Mouse (Mus musculus) erythroblast, embryonic 14.5 days (primary cell): ENCODE measurements around the gene Fam222b. TPM values are rescaled to one million over a fixed set of nuclear protein-coding genes. Genes with fewer than 3 reads are reported as not detected.

Experiments
- H3K27me3 ChIP-seq: 2 replicates; pipeline ENCODE4 v1.6.1; 2012; ENCODE audit warnings: inconsistent platforms; ENCODE audit not compliant: control insufficient read depth
- H3K36me3 ChIP-seq: 2 replicates; pipeline ENCODE4 v1.6.1; 2012; ENCODE audit warnings: mild to moderate bottlenecking, inconsistent platforms; ENCODE audit not compliant: control insufficient read depth
- H3K4me1 ChIP-seq: 2 replicates; pipeline ENCODE4 v1.6.1; 2012; ENCODE audit warnings: inconsistent platforms; ENCODE audit not compliant: control insufficient read depth
- H3K4me3 ChIP-seq: replicated peaks from 2 replicates; pipeline ENCODE3; 2012; ENCODE audit warnings: moderate library complexity, mild to moderate bottlenecking, inconsistent platforms
- H3K9me3 ChIP-seq: 2 replicates; pipeline ENCODE4 v1.6.1; 2012; ENCODE audit warnings: low read length, inconsistent platforms, mixed read lengths; ENCODE audit not compliant: control insufficient read depth
- GATA1 ChIP-seq: IDR thresholded peaks from 2 replicates; pipeline ENCODE4 v1.6.1; 2012; ENCODE audit warnings: low read length, inconsistent platforms, mixed read lengths
- TAL1 ChIP-seq: IDR thresholded peaks from 3 replicates; pipeline ENCODE4 v1.6.1; 2012; ENCODE audit warnings: low read length, inconsistent platforms, mixed read lengths
- polyA plus RNA-seq: library from polyadenylated mRNA; stranded (reverse); fragments of >175 nt; gene quantifications from 2 replicates; pipeline ENCODE4 v1.2.3, GENCODE M21; 2012

Fam222b gene
- polyA plus RNA-seq, 1 experiment = 0.78 TPM

- Histone ChIP-seq H3K36me3 (no peaks in the 10 kb centered on the region; the same call in 1 of the 2 replicates), H3K4me1 (peaks cover 23% of the 10 kb centered on the region), H3K9me3 (peaks cover 15% of the 10 kb centered on the region), H3K4me3 (peak within 1 kb of the TSS; percentile 52), H3K27me3 (peaks cover 74% of the 10 kb centered on the region)
- no peak for TF ChIP-seq TAL1
- no peak for TF ChIP-seq GATA1
These were observed 94.1 kb downstream of the Fam222b start, which contains the start of gene Rab34 for GRCm38 (mm10) chr11:78188331-78189233. TSS of gene Rab34 (plus strand) at chr11:78188430.

- Histone ChIP-seq H3K4me3 (peak overlapping the region; percentile 52), H3K27me3 (peaks cover 80% of the 10 kb centered on the region)
These were observed 95.0 kb downstream of the Fam222b start for GRCm38 (mm10) chr11:78189234-78190040.

GRCm38 (mm10) chr11:78190041-78190440 is 95.6 kb downstream of the Fam222b start:
- Histone ChIP-seq H3K4me3 (no peak overlapping the region), H3K36me3 (no peaks in the 10 kb centered on the region; the same call in 1 of the 2 replicates), H3K4me1 (peaks cover 24% of the 10 kb centered on the region), H3K9me3 (peaks cover 15% of the 10 kb centered on the region), H3K27me3 (peaks cover 80% of the 10 kb centered on the region)
- no peak for TF ChIP-seq TAL1
- TF ChIP-seq GATA1 = no peak

More at GRCm38 (mm10) chr11:78189234-78190040, 95.0 kb downstream of the Fam222b start:
- Histone ChIP-seq H3K9me3 (peaks cover 15% of the 10 kb centered on the region), H3K4me1 (peaks cover 21% of the 10 kb centered on the region), H3K36me3 (no peaks in the 10 kb centered on the region; the same call in 1 of the 2 replicates)
- no peak for TF ChIP-seq GATA1
- TF ChIP-seq TAL1 = no peak

GRCm38 (mm10) chr11:78193113-78193512 is 98.7 kb downstream of the Fam222b start, which contains the start of gene Proca1:
TSS of gene Proca1 (plus strand) at chr11:78193392.
- Histone ChIP-seq H3K4me3 (peak within 1 kb of the TSS; percentile 65), H3K27me3 (peaks cover 55% of the 10 kb centered on the region), H3K4me1 (peaks cover 29% of the 10 kb centered on the region), H3K9me3 (peaks cover 14% of the 10 kb centered on the region), H3K36me3 (no peaks in the 10 kb centered on the region; the same call in 1 of the 2 replicates)
- no peak for TF ChIP-seq GATA1
- TF ChIP-seq TAL1 = no peak

- Histone ChIP-seq H3K36me3 (no peaks in the 10 kb centered on the region; the same call in 1 of the 2 replicates), H3K27me3 (peaks cover 40% of the 10 kb centered on the region), H3K4me1 (peaks cover 18% of the 10 kb centered on the region), H3K4me3 (peak overlapping the region; percentile 65), H3K9me3 (no peaks in the 10 kb centered on the region; the same call in 1 of the 2 replicates)
- no peak for TF ChIP-seq GATA1
- TF ChIP-seq TAL1 = no peak
These were observed 100.1 kb downstream of the Fam222b start for GRCm38 (mm10) chr11:78194411-78195100.

- TF ChIP-seq TAL1 (no peak), GATA1 (no peak)
- H3K36me3 ChIP-seq = no peaks in the 10 kb centered on the region; the same call in 1 of the 2 replicates
- H3K27me3 ChIP-seq = peaks cover 33% of the 10 kb centered on the region
- no peaks in the 10 kb centered on the region for H3K9me3 ChIP-seq
- peaks cover 16% of the 10 kb centered on the region for H3K4me1 ChIP-seq
- H3K4me3 ChIP-seq = peak overlapping the region; percentile 65
These were observed 100.8 kb downstream of the Fam222b start for GRCm38 (mm10) chr11:78195101-78195863.

- no peaks in the 10 kb centered on the region for H3K4me1 ChIP-seq
- H3K36me3 ChIP-seq = peaks cover 39% of the 10 kb centered on the region
- no peaks in the 10 kb centered on the region for H3K27me3 ChIP-seq
- TF ChIP-seq TAL1 (no peak), GATA1 (no peak)
- no peak overlapping the region for H3K4me3 ChIP-seq
- no peaks in the 10 kb centered on the region for H3K9me3 ChIP-seq
These were observed 107.9 kb downstream of the Fam222b start for GRCm38 (mm10) chr11:78202372-78202771.

- H3K4me3 ChIP-seq = no peak overlapping the region
- no peaks in the 10 kb centered on the region for H3K4me1 ChIP-seq
- no peaks in the 10 kb centered on the region for H3K27me3 ChIP-seq
- peaks cover 59% of the 10 kb centered on the region for H3K36me3 ChIP-seq
- no peaks in the 10 kb centered on the region for H3K9me3 ChIP-seq
- TF ChIP-seq GATA1 (no peak), TAL1 (no peak)
These were observed 109.8 kb downstream of the Fam222b start for GRCm38 (mm10) chr11:78204287-78204686.
